8 mouse cellular contexts compared by ENCODE assay signal in genomic region chr9:45122209-45122761, GRCm38 (mm10). TPM values are rescaled to one million over a fixed set of nuclear protein-coding genes. Genes with fewer than 3 reads are reported as not detected.
DNase-seq lines count a peak whose midpoint lies in the region; ATAC-seq and TF ChIP-seq lines count a peak whose summit lies in the region.

No protein-coding gene starts in this region.

- DNase-seq in adrenal gland, postnatal 14 days, result peak; percentile 36
- DNase-seq in adrenal gland, adult 18-20 months (ENCODE audit: low spot score in 2 of 2), result no peak
- DNase-seq in cerebellum, adult 2 months, result peak; percentile 61 to 66
- DNase-seq in kidney, postnatal 4 days, result peak; percentile 49 to 58
- DNase-seq in thymus, postnatal 4 days, result peak; percentile 76

- H3K27me3 ChIP-seq in cerebellum, adult 2 months (ENCODE audit: control insufficient read depth, insufficient read depth, low read length), result no peaks in the 10 kb centered on the region
- no peaks in the 10 kb centered on the region; the same call in 1 of the 2 replicates for H3K27me3 ChIP-seq in liver, embryonic 16.5 days (ENCODE audit: control insufficient read depth, insufficient read depth, low read depth, low read length)
- H3K27me3 ChIP-seq in neural tube, embryonic 15.5 days (replicated peaks), result no peaks in the 10 kb centered on the region

- peak; percentile 72 for ATAC-seq in granulocyte monocyte progenitor cell, adult 5-6 weeks (replicated peaks; ENCODE audit: poor library complexity, severe bottlenecking)
- ATAC-seq in liver, embryonic 16.5 days (ENCODE audit: low read depth), result no peak
- ATAC-seq in neural tube, embryonic 15.5 days (ENCODE audit: low FRiP score), result 0 out of 2 replicates have a peak, but pooled peaks have one; percentile 36

- peak overlapping the region; percentile 65 for H3K4me3 ChIP-seq in cerebellum, adult 2 months (replicated peaks; ENCODE audit: insufficient read depth, low read depth, low read length)
- H3K4me3 ChIP-seq in liver, embryonic 16.5 days (ENCODE audit: low read depth, low read length), result no peak overlapping the region
- peak overlapping the region; percentile 28 for H3K4me3 ChIP-seq in neural tube, embryonic 15.5 days (replicated peaks)

- WGBS in cerebellum, adult 2 months, result 11% methylated on average over 9 of the region's 9 CpGs
- 22% methylated on average over 9 of the region's 9 CpGs for WGBS in liver, embryonic 16.5 days (ENCODE audit: insufficient replicate concordance)
- WGBS in neural tube, embryonic 15.5 days, result 31% methylated on average over 9 of the region's 9 CpGs

- no peak overlapping the region for H3K9ac ChIP-seq in liver, embryonic 16.5 days (ENCODE audit: low read depth, low read length)
- H3K9ac ChIP-seq in neural tube, embryonic 15.5 days (replicated peaks), result peak overlapping the region; percentile 38

- peaks cover 42% of the 10 kb centered on the region for H3K4me1 ChIP-seq in cerebellum, adult 2 months (ENCODE audit: control insufficient read depth, insufficient read depth, low read length)
- 0 out of 2 replicates have a peak, but pooled peaks cover 2% of the 10 kb centered on the region for H3K4me1 ChIP-seq in liver, embryonic 16.5 days (ENCODE audit: control insufficient read depth, low read depth, low read length)
- peaks cover 41% of the 10 kb centered on the region for H3K4me1 ChIP-seq in neural tube, embryonic 15.5 days

- no peaks in the 10 kb centered on the region for H3K36me3 ChIP-seq in liver, embryonic 16.5 days (ENCODE audit: control insufficient read depth, insufficient read depth)
- peaks cover 13% of the 10 kb centered on the region for H3K36me3 ChIP-seq in neural tube, embryonic 15.5 days

- TF ChIP-seq CTCF in cerebellum, adult 2 months (IDR thresholded peaks at IDR 0.05; ENCODE audit: borderline replicate concordance, insufficient read depth, low read depth, low read length), result no peak

- no peaks in the 10 kb centered on the region for H3K9me3 ChIP-seq in liver, embryonic 16.5 days (replicated peaks; ENCODE audit: control insufficient read depth, low read length)
- no peaks in the 10 kb centered on the region for H3K9me3 ChIP-seq in neural tube, embryonic 15.5 days (replicated peaks)

- no peak for TF ChIP-seq POLR2A in cerebellum, adult 2 months (IDR thresholded peaks at IDR 0.05; ENCODE audit: borderline replicate concordance, insufficient read depth, low read length)

- H3K27ac ChIP-seq in cerebellum, adult 2 months (ENCODE audit: insufficient read depth, low read length), result peak overlapping the region; percentile 61
- no peak overlapping the region for H3K27ac ChIP-seq in liver, embryonic 16.5 days (ENCODE audit: low read length)
- no peak overlapping the region for H3K27ac ChIP-seq in neural tube, embryonic 15.5 days (replicated peaks)

- 0 out of 2 replicates have a peak overlapping the region, but pooled peaks have one; percentile 14 for H3K4me2 ChIP-seq in liver, embryonic 16.5 days (ENCODE audit: low read depth, low read length)
- H3K4me2 ChIP-seq in neural tube, embryonic 15.5 days, result peak overlapping the region; percentile 76

RNA-seq across cellular contexts. Expression of gene Scn2b, which starts 4.7 kb away (rescaled TPM):
- total RNA-seq in adrenal gland, postnatal 14 days (2021), result 7.6 and 8.6 TPM in 2 replicates
- 10 to 100 TPM; 11.1 to 11.2 TPM for total RNA-seq in adrenal gland, adult 18-20 months (2021)
- polyA plus RNA-seq in cerebellum, adult 2 months (2012; rRNA removed), result 151 and 165 TPM in 2 replicates
- not detected in 2 replicates for total RNA-seq in granulocyte monocyte progenitor cell, adult 5-6 weeks (2014; fragmentation: Nextera tagmentation)
- not detected in 2 replicates for total RNA-seq in granulocyte monocyte progenitor cell, adult 5-6 weeks (2017)
- 0.20 TPM in 2 replicates for polyA plus RNA-seq in liver, embryonic 16.5 days (2015; fragmentation: Nextera tagmentation; extraction: Ambion mirVana)
- polyA plus RNA-seq in neural tube, embryonic 15.5 days (2015; fragmentation: Nextera tagmentation; extraction: Ambion mirVana), result 11.9 and 12.0 TPM in 2 replicates

RNA-seq across cellular contexts. Expression of gene Scn4b, which starts 15.9 kb away (rescaled TPM):
- total RNA-seq in adrenal gland, postnatal 14 days (2021), result 0.56 and 0.59 TPM in 2 replicates
- total RNA-seq in adrenal gland, adult 18-20 months (2021), result 1 to 10 TPM in 1 of 2 experiments, under 1 TPM in 1; 0.90 to 1.1 TPM
- 78.8 and 109 TPM in 2 replicates for polyA plus RNA-seq in cerebellum, adult 2 months (2012; rRNA removed)
- total RNA-seq in granulocyte monocyte progenitor cell, adult 5-6 weeks (2014; fragmentation: Nextera tagmentation), result not detected in 2 replicates
- total RNA-seq in granulocyte monocyte progenitor cell, adult 5-6 weeks (2017), result not detected in 2 replicates
- 0.15 and 0.37 TPM in 2 replicates for polyA plus RNA-seq in liver, embryonic 16.5 days (2015; fragmentation: Nextera tagmentation; extraction: Ambion mirVana)
- 0.55 and 2.0 TPM in 2 replicates for polyA plus RNA-seq in neural tube, embryonic 15.5 days (2015; fragmentation: Nextera tagmentation; extraction: Ambion mirVana)

RNA-seq across cellular contexts. Expression of gene Jaml, which starts 43.3 kb away (rescaled TPM):
- 1.0 and 3.4 TPM in 2 replicates for total RNA-seq in adrenal gland, postnatal 14 days (2021)
- 1 to 10 TPM; 3.3 to 6.8 TPM for total RNA-seq in adrenal gland, adult 18-20 months (2021)
- polyA plus RNA-seq in cerebellum, adult 2 months (2012; rRNA removed), result 3.8 and 4.2 TPM in 2 replicates
- 0.51 TPM in 1 of 2 replicates, not detected in the other for total RNA-seq in granulocyte monocyte progenitor cell, adult 5-6 weeks (2014; fragmentation: Nextera tagmentation)
- total RNA-seq in granulocyte monocyte progenitor cell, adult 5-6 weeks (2017), result 2.4 and 3.4 TPM in 2 replicates
- polyA plus RNA-seq in liver, embryonic 16.5 days (2015; fragmentation: Nextera tagmentation; extraction: Ambion mirVana), result 0.47 and 1.2 TPM in 2 replicates
- polyA plus RNA-seq in neural tube, embryonic 15.5 days (2015; fragmentation: Nextera tagmentation; extraction: Ambion mirVana), result 0.32 and 1.7 TPM in 2 replicates

RNA-seq across cellular contexts. Expression of gene BC049352, which starts 59.5 kb away (rescaled TPM):
- not detected in 2 replicates for total RNA-seq in adrenal gland, postnatal 14 days (2021)
- total RNA-seq in adrenal gland, adult 18-20 months (2021), result 1 to 10 TPM in 1 of 2 experiments, under 1 TPM in 1; 0.86 to 1.3 TPM
- polyA plus RNA-seq in cerebellum, adult 2 months (2012; rRNA removed), result 1.9 and 2.8 TPM in 2 replicates
- not detected in 2 replicates for total RNA-seq in granulocyte monocyte progenitor cell, adult 5-6 weeks (2014; fragmentation: Nextera tagmentation)
- total RNA-seq in granulocyte monocyte progenitor cell, adult 5-6 weeks (2017), result not detected in 2 replicates
- polyA plus RNA-seq in liver, embryonic 16.5 days (2015; fragmentation: Nextera tagmentation; extraction: Ambion mirVana), result 0.05 and 0.09 TPM in 2 replicates
- not detected in 2 replicates for polyA plus RNA-seq in neural tube, embryonic 15.5 days (2015; fragmentation: Nextera tagmentation; extraction: Ambion mirVana)

Comparison
In these comparisons a context has a peak if more than half of its experiments do, and no peak if none do; other contexts are left out.
1. DNase-seq: peak in adrenal gland, postnatal 14 days (single experiment), cerebellum, adult 2 months (2 of 2), kidney, postnatal 4 days (2 of 2) and thymus, postnatal 4 days (single experiment); none in adrenal gland, adult 18-20 months (0 of 2).